Mouse (Mus musculus) hindbrain, embryonic 11.5 days (tissue): Measurements from ENCODE around the gene Filip1. TPM values are rescaled to one million over a fixed set of nuclear protein-coding genes. Genes with fewer than 3 reads are reported as not detected.

ENCODE experiments used
- ATAC-seq: fragments of 200-750 bp; cut with Nextera tagmentation; 2 replicates; pipeline ENCODE4 v1.8.0; 2017; ENCODE audit warnings: mild to moderate bottlenecking, moderate TSS enrichment, moderate library complexity; ENCODE audit not compliant: low FRiP score
- DNase-seq: peaks from one replicate; pipeline ENCODE4 v3.0.0-alpha.2; 2015; ENCODE audit warnings: low spot score
- H3K27ac ChIP-seq: fragments of 300-500 bp; sonication (generic); 2 replicates; pipeline ENCODE4 v1.5.1; 2014; ENCODE audit warnings: mild to moderate bottlenecking, low read depth, low read length
- H3K27me3 ChIP-seq: fragments of 300-500 bp; sonication (generic); 2 replicates; pipeline ENCODE4 v1.6.1; 2014; ENCODE audit warnings: mild to moderate bottlenecking, low read length, moderate library complexity, mixed read lengths; ENCODE audit not compliant: control insufficient read depth, insufficient read depth
- H3K36me3 ChIP-seq: fragments of 300-500 bp; sonication (generic); 2 replicates; pipeline ENCODE4 v1.6.1; 2014; ENCODE audit warnings: mild to moderate bottlenecking, low read length, moderate library complexity, mixed read lengths; ENCODE audit not compliant: control insufficient read depth, insufficient read depth
- H3K4me1 ChIP-seq: fragments of 300-500 bp; sonication (generic); replicated peaks from 2 replicates; pipeline ENCODE4 v1.6.1; 2014; ENCODE audit warnings: low read length, mixed read lengths; ENCODE audit not compliant: control insufficient read depth, insufficient read depth
- H3K4me2 ChIP-seq: fragments of 300-500 bp; sonication (generic); replicated peaks from 2 replicates; pipeline ENCODE4 v1.6.1; 2014; ENCODE audit warnings: mild to moderate bottlenecking, low read depth, low read length
- H3K4me3 ChIP-seq: fragments of 300-500 bp; sonication (generic); 2 replicates; pipeline ENCODE4 v1.5.1; 2014; ENCODE audit warnings: low read depth, low read length
- H3K9ac ChIP-seq: fragments of 300-500 bp; sonication (generic); 2 replicates; pipeline ENCODE4 v1.6.1; 2014; ENCODE audit warnings: low read depth, low read length
- H3K9me3 ChIP-seq: fragments of 300-500 bp; sonication (generic); 2 replicates; pipeline ENCODE4 v1.6.1; 2016; ENCODE audit warnings: low read length; ENCODE audit not compliant: control insufficient read depth
- WGBS: fragments of 180-500 bp; shearing (Covaris S2); extraction: QIAGEN DNeasy Blood & Tissue Kit; methylation state at CpG from one replicate; pipeline ENCODE4 v1.1.7; 2014; 5-methylcytosine and 5-hydroxymethylcytosine counted together
- polyA plus RNA-seq: library from polyadenylated mRNA; unstranded; fragments of >200 nt; fragmentation: Nextera tagmentation; extraction: Ambion mirVana; gene quantifications from 2 replicates; pipeline ENCODE4 v1.2.1, GENCODE M21; 2014

Gene Filip1
- polyA plus RNA-seq, 1 experiment from 2014 or later, result 5.6 TPM

DNA sequence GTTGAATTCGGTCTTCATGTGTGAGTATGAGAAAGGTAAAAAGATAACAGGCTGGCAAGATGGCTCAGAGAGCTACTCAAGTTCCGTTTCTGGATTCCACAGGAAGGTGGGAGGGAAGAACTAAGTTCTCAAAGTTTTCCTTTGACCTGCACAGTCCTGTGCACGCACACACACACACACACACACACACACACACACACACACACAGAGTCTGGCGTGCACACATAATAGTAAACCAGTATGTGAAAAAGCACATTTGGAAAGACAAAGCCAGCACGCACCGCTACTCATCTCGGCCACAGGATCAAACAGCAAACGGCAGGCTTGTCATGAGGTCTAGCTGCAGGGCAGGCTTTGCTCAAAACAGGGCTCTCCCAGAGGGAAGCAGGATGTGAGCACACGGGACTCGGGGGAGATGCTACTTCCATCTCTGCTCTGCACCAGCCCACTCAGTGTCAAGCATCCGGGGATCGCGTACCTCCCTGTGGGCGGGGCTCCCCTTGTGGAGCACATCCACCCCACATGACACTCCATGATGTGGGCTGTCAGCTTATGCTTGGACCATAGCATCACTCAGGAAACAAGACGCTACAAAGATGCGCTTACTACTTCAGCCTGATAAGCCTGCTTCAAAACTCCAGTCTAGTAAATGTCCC is 50.9 kb downstream of the Filip1 start:
- H3K27me3 ChIP-seq, result no peaks in the 10 kb centered on the region
- no peaks in the 10 kb centered on the region for H3K4me1 ChIP-seq
- WGBS, result 68% methylated on average over 16 of the region's 16 CpGs
- H3K9me3 ChIP-seq, result no peaks in the 10 kb centered on the region
- no peak overlapping the region for H3K4me3 ChIP-seq
- no peaks in the 10 kb centered on the region for H3K36me3 ChIP-seq
- no peak overlapping the region for H3K4me2 ChIP-seq
- 0 out of 2 replicates have a peak overlapping the region, but pooled peaks have one; percentile 37 for H3K9ac ChIP-seq
- DNase-seq, result peak; percentile 43
- H3K27ac ChIP-seq, result no peak overlapping the region
- ATAC-seq, result peak; percentile 79

- H3K4me2 ChIP-seq, result no peak overlapping the region
- H3K36me3 ChIP-seq, result no peaks in the 10 kb centered on the region
- ATAC-seq (no peak), DNase-seq (no peak)
- H3K27ac ChIP-seq, result no peak overlapping the region
- H3K4me3 ChIP-seq, result no peak overlapping the region
- no peak overlapping the region for H3K9ac ChIP-seq
- 87% methylated on average over 6 of the region's 6 CpGs for WGBS
- no peaks in the 10 kb centered on the region for H3K27me3 ChIP-seq
- no peaks in the 10 kb centered on the region for H3K9me3 ChIP-seq
- H3K4me1 ChIP-seq, result no peaks in the 10 kb centered on the region
These were observed 52.2 kb downstream of the Filip1 start for GRCm38 (mm10) chr9:79960453-79960852.

DNA sequence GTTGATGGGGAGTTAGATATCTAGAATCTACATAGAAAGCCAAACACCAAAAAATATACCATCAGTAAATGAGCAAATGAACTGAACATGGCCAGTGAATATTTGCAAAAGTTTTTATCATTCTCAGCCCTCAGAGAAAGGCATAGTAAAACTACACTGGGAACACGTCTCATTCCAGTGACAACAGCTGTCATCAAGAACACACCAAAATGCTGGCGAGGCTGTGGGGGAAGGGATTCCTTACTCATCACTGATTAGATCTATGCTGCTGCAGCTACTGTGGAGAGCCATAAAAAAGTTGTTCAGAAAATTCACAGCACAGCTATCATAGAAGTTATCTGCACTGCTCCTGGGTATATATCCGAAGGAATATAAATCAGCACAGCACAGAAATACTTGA is 54.3 kb downstream of the Filip1 start:
- H3K4me1 ChIP-seq, result no peaks in the 10 kb centered on the region
- DNase-seq (no peak), ATAC-seq (no peak)
- H3K4me3 ChIP-seq, result no peak overlapping the region
- no peak overlapping the region for H3K27ac ChIP-seq
- no peaks in the 10 kb centered on the region for H3K9me3 ChIP-seq
- no peaks in the 10 kb centered on the region for H3K27me3 ChIP-seq
- no peak overlapping the region for H3K9ac ChIP-seq
- 81% methylated on average over 3 of the region's 3 CpGs for WGBS
- H3K36me3 ChIP-seq, result no peaks in the 10 kb centered on the region
- no peak overlapping the region for H3K4me2 ChIP-seq

DNA sequence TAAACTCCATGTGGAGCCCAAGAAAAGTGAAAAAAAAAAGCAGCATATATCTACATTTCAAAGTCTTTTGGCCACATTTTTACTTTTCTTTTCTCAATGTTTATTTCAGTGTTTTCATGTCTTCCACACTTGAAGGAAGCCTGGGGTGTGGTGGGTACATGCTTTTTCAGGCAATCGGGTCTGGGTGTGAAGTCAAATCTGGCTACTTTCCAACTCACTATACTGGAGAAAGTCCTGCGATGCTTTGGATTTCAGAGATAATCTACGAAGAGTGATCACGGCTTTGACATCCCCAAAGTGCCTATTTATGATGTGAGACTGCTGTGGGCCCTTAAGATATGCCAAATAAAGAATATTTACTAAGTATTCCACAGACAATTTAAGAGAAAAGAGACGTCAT is 57.7 kb downstream of the Filip1 start:
- ATAC-seq (no peak), DNase-seq (no peak)
- H3K9me3 ChIP-seq, result no peaks in the 10 kb centered on the region
- WGBS, result 91% methylated on average over 5 of the region's 5 CpGs
- H3K9ac ChIP-seq, result no peak overlapping the region
- no peak overlapping the region for H3K4me3 ChIP-seq
- H3K36me3 ChIP-seq, result no peaks in the 10 kb centered on the region
- no peak overlapping the region for H3K27ac ChIP-seq
- no peaks in the 10 kb centered on the region for H3K4me1 ChIP-seq
- H3K27me3 ChIP-seq, result no peaks in the 10 kb centered on the region
- no peak overlapping the region for H3K4me2 ChIP-seq

DNA sequence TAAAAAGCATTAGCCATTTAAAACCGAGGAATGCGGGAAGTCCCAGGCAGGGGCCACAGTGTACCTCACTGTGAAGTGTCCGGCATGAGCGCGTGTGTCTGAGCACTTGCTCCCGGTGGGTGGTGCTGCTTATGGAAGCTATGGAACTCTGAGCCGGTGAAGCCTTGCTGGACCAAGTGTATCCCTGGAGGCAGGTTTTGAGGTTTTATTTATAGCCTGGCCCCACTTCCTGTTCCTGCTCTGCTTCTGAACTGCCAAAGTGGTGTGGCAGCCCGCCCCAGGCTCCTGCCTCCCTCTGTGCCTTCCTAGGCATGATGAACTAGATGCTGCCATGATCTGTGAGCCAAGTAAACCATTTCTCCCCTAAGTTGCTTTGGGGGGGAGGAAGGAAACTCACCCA is 60.7 kb downstream of the Filip1 start:
- H3K36me3 ChIP-seq, result no peaks in the 10 kb centered on the region
- H3K4me3 ChIP-seq, result no peak overlapping the region
- H3K4me1 ChIP-seq, result no peaks in the 10 kb centered on the region
- no peaks in the 10 kb centered on the region for H3K27me3 ChIP-seq
- ATAC-seq, result no peak
- 69% methylated on average over 8 of the region's 8 CpGs for WGBS
- no peak for DNase-seq
- no peaks in the 10 kb centered on the region for H3K9me3 ChIP-seq
- no peak overlapping the region for H3K27ac ChIP-seq
- H3K4me2 ChIP-seq, result no peak overlapping the region
- H3K9ac ChIP-seq, result no peak overlapping the region

GRCm38 (mm10) chr9:79951339-79951738 is 61.3 kb downstream of the Filip1 start:
- no peaks in the 10 kb centered on the region for H3K27me3 ChIP-seq
- WGBS, result 94% methylated on average over 5 of the region's 5 CpGs
- DNase-seq (no peak), ATAC-seq (no peak)
- no peak overlapping the region for H3K27ac ChIP-seq
- no peaks in the 10 kb centered on the region for H3K9me3 ChIP-seq
- no peak overlapping the region for H3K4me3 ChIP-seq
- no peaks in the 10 kb centered on the region for H3K36me3 ChIP-seq
- H3K4me2 ChIP-seq, result no peak overlapping the region
- H3K4me1 ChIP-seq, result no peaks in the 10 kb centered on the region
- H3K9ac ChIP-seq, result no peak overlapping the region

DNA sequence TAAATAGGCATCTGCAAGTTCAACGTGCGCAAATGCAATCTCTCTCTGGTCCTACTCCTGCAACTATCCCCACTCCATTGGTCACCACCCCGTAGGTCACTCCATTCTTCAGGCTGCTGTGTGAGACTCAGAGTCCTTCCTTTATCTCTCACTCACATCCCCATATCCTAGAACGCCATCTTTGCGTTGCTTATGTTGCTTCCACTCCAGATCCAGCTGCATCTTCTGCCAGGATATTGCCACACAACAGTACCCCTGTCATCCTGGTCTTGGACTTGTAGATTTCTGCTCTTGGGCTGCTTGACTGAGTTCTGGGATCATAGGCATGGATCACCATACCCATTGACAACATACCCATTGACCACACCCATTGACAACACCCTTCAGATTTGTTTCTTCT is 62.0 kb downstream of the Filip1 start:
- Histone ChIP-seq H3K4me1 (no peaks in the 10 kb centered on the region), H3K9ac (no peak overlapping the region)

DNA sequence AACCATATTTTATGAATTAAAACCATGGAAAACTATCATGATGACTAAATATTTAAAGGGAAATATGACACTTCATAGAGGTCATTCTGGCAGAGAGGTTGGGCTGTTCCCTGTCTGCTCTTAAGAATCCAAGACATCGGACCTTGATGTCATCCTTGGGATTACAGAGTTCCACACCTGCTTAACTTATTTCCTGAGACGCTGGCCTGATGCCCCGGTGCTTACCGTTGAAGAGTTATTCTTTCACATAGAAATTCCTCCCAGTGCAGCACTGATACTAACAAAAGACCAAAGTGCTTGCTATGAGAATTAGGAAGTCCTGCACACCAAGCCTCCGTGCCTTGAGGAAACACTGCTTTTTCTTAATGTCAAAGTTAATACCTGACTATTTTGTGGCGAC is 62.6 kb downstream of the Filip1 start:
- Histone ChIP-seq H3K9ac (no peak overlapping the region), H3K9me3 (no peaks in the 10 kb centered on the region), H3K4me1 (no peaks in the 10 kb centered on the region), H3K4me2 (no peak overlapping the region), H3K27me3 (no peaks in the 10 kb centered on the region), H3K4me3 (no peak overlapping the region), H3K36me3 (no peaks in the 10 kb centered on the region), H3K27ac (no peak overlapping the region)
- 79% methylated on average over 6 of the region's 6 CpGs for WGBS
- ATAC-seq (no peak), DNase-seq (no peak)

More for the DNA sequence above, 62.0 kb downstream of the Filip1 start:
- Histone ChIP-seq H3K27ac (no peak overlapping the region), H3K4me2 (no peak overlapping the region), H3K9me3 (no peaks in the 10 kb centered on the region), H3K4me3 (no peak overlapping the region), H3K36me3 (no peaks in the 10 kb centered on the region), H3K27me3 (no peaks in the 10 kb centered on the region)
- ATAC-seq (no peak), DNase-seq (no peak)
- 90% methylated on average over 5 of the region's 5 CpGs for WGBS

DNA sequence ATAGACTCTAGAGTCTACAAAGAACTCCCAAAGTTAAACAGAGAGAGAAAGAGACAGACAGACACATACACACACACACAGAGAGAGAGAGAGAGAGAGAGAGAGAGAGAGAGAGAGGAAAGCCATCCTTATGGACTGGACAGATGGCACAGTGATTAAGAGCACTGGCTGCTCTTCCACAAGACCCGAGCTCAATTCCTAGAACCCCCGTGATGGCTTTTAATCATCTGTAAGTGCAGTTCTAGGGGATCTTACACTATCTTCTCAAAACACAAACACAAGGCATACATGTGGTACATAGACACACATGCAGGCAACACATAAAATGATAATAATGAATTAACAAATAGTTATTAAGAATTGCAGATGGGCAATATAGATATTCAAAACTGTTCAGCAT is 64.3 kb downstream of the Filip1 start:
- H3K36me3 ChIP-seq, result no peaks in the 10 kb centered on the region
- H3K4me1 ChIP-seq, result no peaks in the 10 kb centered on the region
- ATAC-seq (no peak), DNase-seq (no peak)
- no peaks in the 10 kb centered on the region for H3K9me3 ChIP-seq
- no peak overlapping the region for H3K4me2 ChIP-seq
- no peak overlapping the region for H3K9ac ChIP-seq
- no peak overlapping the region for H3K27ac ChIP-seq
- H3K27me3 ChIP-seq, result no peaks in the 10 kb centered on the region
- H3K4me3 ChIP-seq, result no peak overlapping the region
- WGBS, result 61% methylated on average over 2 of the region's 2 CpGs
